Mouse (Mus musculus): ENCODE data around the gene Ubxn1. TPM values are rescaled to one million over a fixed set of nuclear protein-coding genes. Genes with fewer than 3 reads are reported as not detected.

The Ubxn1 gene
- polyA plus RNA-seq (2014; fragmentation: Illumina TruSeq; extraction: RNeasy Lipid Tissue Mini Kit (QIAGEN cat#74804); ENCODE audit: low read depth, low replicate concordance) = 23.5 TPM

DNA sequence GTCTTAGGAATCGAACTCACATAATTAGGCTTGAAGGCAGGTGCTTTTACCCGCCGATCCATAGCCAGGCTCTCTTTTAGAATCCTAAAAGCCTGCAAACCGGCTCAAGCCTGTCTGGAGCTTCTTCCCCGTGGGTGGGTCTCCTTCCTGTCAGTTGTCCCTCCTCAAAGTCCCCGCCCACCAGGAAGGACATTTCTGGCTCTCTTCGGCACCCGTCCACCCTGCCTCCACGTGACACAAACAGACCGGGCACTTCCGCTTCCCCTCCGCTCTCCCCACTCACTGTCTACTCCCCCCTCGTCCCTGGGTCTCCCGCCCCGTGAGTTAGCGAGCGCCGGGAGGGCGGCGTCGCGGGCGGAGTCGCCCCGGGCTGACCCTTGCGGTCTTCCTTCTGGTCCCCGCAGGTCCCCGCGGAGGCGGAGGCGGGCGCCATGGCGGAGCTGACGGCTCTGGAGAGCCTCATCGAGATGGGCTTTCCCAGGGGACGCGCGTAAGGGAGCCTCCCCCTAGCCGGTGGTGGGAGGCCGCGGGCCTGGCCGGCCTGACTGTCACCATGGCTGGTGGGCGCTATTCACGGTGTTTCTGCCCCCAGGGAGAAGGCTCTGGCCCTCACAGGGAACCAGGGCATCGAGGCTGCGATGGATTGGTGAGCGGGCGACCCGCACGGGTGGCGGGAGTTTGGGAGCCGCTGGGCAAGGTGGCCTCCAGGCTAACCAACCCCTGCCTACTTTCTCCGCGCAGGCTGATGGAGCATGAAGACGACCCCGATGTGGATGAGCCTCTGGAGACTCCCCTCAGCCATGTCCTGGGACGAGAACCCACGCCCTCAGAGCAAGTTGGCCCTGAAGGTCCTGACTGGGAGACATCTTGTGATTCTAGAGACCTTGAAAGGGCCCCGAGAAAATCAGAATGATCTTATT is at the start of gene Ubxn1:
Ubxn1 (plus strand) TSS at position 230 of the 920 bp plus-strand sequence.

DNA sequence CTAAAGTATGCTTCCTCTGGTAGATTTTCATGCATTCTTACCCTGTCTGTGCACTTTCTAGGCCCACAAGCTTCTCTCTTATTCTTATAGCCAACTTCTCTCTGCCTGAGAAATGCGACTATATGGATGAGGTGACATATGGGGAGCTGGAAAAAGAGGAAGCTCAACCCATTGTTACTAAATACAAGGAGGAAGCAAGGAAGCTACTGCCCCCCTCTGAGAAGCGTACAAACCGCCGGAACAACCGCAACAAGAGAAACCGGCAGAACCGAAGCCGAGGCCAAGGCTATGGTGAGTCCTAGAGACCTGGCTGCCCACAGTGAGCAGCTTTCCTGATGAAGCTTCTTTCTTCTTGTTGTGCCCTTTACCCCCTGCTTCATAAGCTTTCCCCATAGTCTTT is 41.6 kb upstream of the Ubxn1 start, which contains the start of gene AC129217.1:
AC129217.1 (plus strand) TSS at position 114 of the 400 bp plus-strand sequence.

DNA sequence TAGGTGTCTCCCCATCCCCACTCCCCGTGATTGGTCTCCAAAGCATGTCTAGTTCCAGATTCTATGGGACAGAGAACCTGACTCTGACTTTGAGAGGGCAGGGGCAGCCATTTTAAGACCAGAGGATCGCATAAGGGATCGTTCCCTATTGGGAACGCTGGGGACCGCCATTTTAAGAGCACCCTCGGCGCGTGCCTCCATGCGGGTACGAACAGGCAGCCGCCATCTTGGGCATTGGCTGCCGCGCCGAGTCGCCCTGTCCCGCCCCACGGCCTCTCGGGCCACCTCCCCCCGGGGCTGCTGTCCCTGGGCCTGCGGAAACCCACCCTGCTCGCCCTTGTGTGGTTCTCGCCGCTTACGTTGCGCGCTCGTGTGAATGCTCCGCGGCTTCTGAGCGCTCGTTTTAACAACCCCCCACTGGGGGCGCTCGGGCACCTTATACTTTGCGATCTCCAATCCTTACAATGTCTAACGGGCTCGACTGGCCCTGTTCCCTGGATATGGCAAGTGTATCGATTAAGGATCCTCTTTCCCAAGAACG is 34.0 kb upstream of the Ubxn1 start, which contains the start of gene Bscl2:
Bscl2 (plus strand) TSS at position 217 of the 541 bp plus-strand sequence.

DNA sequence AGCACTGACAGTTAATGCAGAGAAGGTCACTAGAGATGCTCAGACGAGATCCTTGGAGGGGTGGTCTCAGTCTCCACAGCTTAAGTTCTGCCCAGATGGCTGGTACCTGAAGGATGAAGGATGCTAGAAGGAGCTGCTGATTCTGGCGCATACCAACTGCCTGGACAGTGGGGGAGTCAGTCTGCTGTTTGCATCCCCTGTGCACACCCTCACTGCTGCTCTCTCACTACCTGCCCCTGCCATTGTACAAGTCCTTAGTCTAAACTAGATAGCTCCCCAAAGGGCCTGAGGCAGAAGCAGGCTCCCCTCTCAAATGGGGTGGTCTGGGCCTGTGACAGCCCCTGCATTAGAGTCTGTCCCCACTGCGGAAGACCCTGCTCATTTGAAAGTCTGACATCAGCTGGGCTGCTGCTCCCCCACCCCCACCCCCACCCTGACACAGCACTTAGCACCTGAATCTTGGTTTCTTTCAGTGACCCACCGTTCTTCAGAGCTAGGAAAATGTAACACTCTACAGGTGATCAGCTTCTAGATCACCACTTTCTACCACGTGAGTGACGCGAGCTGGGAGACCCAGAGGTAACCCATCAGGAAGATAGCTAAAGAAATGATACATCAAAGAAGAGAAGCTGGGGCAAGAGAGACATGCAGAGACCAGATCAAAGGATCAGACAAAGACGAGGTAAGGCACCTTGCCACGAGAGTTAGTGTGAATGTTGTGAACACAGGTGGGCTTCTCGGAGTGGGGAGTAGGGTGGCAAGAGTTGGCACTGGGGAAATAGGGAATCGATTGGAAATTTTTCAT is 32.0 kb upstream of the Ubxn1 start, which contains the start of gene Gng3:
Gng3 (minus strand) TSS at position 92 of the 805 bp plus-strand sequence.

DNA sequence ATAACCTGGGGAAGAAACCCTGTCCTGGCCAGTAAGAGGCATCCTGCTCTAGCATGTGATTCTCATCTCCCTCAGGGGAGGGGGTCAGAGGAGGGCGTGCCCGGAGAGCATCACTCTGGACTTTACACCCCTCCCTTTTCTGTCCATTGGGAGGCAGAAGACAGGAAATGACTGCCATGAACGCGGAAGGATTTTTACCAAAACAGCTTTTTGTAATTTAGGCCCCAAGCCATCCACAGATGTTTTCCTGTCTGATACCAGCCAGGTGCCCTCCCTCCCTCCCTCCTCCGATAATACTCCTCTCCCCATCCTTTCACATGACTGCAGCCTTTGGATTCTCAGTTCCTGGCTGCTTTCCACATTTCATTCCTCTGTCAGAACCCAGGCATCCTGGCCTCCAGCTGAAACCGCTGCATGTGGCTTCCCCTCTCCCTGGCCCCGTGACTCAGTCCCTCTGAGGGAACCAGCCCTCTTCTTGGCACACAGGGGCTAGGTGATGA is 20.8 kb upstream of the Ubxn1 start, which contains the start of gene Lrrn4cl:
Lrrn4cl (plus strand) TSS at position 367 of the 500 bp plus-strand sequence.

DNA sequence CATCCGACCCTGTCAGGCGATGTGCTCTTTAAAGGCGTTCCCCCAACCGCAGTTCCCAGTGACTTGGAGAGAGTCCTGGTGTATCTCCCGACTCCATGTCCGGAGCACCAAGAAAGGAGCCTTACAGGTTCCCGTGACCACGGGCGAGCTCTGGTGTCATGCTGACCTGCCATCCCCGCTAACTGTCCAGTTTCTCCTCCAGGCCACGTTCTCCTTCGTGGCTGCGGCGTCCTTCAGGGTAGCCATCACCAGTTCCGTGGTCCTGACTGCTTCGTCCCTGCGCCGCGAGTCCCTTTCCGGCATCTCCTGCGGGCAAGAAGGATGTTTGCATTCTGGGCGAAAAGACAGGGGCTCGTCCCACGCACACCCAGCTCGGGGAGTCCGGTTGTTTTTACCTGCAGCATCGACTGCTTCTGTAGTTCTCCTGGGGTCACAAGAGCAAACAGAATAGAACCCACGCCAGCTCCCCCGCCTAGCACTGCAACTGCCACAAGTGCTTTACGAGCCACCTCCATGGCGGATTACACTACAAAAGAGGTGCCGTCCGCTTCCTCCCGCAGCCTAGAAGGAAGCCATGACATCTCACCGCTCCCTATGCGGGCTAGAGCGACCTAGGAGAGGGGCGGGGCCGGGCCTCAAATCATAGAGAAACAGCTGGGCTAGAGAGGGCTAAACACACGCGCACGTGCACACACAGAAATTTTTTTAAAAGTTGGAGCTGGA is 9.2 kb downstream of the Ubxn1 start, which contains the start of gene Uqcc3:
Uqcc3 (minus strand) TSS at position 613 of the 723 bp plus-strand sequence.

DNA sequence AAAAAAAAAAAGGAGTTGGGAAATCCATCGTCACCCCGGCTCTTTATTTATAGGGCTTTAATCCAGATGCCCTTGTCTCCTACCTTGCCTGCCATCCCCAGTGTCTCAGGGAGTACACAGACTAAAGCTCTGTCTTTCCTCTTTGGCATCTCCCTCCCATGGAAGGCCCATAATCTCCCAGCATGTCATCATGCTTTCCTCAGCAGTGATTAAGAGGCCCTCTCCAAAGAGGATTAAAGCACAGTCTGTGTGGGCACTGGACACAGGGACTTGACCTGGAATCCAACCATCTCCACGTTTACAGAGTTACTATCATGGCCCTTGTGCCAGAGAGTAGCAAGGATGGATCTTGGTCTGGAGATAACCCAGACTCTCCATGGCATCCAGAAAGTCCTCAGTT is 12.3 kb downstream of the Ubxn1 start, which contains the start of the genes Lbhd1 and Gm49403:
Lbhd1 (plus strand) TSS at position 117 of the 400 bp plus-strand sequence.
Gm49403 (plus strand) TSS at position 315 of the 400 bp plus-strand sequence.

DNA sequence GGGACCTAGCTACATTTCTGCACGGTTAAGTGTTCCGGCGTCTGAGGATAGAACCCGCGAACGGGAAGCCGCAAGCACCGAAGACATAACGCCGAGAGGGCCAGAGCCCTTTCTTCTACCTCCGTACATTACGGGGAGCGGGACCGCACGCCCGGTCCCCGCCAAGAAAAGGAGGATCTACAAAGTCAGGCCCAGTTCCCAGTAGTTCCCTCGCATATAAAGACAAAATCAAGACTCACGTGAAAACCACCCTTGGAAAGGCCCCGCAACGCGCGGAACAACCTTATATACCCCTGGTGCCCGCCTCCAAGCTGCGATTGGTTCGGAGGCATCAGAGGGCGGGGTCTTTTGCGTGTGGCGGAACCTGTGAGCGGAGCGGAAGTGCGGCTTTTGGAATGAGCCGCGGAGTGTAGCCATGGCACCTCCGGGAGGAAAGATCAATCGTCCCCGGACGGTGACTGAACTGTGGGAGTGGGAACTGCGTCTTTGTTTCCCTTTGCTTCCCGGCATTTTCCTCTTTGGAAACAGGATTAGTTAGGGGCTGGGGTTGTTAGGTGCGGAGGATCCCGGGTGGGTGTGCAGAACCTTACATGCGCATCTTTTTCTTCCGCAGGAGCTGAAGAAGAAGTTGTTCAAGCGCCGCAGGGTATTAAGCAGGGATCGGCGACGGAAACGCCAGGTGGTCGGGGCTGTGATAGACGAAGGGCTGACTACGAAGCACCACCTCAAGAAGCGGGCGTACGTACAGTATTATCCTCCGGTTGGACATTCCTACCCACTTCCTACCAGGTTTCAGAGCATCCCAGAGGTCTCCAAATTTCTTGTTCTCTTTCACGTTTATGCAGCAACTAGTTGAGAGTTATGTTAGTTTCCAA is 17.5 kb downstream of the Ubxn1 start, which contains the start of the genes 1810009A15Rik and Gm49416:
1810009A15Rik (plus strand) TSS at position 343 of the 875 bp plus-strand sequence.
Gm49416 (plus strand) TSS at position 416 of the 875 bp plus-strand sequence.

DNA sequence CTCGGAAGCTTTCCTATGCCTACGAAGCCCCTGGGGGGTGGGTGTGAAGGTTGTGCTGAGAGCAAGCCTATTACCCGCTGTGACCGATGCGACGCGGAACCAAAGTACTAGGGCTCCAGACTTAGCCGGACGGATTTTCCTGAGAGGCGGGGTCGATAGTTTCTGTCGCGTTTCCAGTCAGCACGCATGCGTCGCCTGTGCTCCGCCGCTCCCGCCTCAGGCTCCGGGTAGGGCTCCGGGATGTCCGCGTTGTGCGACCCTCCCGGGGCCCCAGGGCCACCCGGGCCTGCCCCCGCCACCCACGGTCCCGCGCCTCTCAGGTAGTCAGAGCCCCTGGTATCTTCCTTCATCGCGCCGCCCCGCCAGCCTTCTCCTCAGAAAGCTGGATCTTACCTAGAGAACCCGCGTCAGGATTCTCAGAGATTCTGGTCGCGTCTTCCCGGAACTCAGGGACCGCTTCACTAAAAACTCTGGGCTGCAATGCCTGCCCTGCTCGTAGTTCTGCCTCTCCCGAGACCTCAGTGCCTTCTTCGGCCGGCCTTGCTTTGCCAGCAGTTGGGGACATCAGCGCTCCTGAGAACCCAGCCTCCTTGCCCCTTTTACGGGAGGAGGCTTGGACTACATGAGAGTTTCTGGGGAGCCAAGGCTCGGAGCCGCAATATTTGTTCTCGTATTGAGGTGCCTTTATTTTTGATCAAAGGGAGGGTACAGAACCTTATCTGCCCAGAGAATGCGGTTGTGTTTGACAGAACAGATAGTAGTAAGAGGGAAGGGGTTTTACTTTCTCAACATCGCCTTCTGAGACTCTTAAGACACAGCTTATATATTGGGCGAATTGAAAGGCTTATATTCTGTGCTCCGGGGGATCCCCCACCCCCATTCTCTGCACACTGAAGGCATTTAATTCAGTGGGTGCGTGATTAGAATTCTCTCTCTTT is 21.8 kb downstream of the Ubxn1 start, which contains the start of gene Ints5:
Ints5 (plus strand) TSS at position 177 of the 938 bp plus-strand sequence.

DNA sequence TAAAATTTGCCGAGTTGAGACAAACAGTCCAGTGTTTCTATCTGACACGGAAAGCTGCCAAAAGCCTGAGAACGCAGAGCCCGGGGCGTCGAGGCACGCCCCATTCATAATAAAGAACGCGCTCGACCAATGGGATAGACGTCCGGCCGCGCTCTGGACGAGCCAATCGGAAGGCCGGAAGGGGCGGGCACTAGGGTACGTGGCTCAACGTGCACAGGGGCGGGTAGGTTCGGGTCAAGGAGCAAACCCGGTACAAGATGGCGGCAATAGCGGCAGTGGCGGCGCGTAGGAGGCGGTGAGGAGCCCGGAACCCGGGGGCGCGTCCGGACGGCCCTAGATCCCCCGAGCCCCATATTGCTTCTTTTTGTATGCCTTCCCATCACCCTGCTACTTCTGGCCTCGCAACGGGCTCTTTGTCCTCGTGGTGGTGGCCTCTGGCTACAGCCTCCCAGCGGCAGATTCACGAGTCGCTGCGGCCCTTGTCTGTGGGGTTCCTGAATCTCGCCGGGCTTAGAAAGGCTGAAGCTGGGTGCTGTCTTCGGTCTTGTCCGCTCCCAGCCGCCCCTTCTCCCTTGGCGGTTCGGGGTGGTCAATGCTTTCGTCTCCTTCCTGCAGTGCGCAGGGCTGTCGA is 26.7 kb downstream of the Ubxn1 start, which contains the start of gene Ganab:
Ganab (plus strand) TSS at position 207 of the 631 bp plus-strand sequence.

DNA sequence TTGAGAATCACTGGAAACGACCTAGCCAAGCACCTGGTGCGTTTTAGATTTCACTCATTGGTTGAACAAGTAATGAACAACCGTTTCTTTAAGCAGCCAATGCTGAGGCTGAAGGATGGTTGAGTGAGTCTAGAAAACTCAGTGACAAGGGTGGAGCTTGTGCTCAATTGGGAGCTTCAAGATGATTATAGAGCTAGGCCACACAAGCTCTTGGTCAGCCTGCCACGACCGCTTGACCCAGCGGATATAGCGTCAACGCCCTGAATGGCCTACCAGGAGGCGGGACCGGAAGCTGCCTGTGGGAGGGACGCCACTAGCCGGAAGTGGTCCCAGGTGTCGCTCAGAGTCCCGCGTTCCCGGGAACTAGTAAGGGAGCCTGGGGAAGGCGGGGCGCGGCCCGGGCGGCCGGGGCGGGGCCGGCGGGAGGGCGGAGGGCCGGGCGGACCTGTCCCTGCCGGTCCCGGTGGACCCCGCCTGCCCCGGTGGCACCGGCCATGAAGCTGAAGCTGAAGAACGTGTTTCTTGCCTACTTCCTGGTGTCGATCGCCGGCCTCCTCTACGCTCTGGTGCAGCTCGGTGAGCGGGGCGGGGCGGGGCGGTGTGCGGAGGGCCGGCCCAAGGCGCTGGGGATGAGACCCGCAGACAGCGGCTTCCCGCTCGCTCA is 48.9 kb downstream of the Ubxn1 start, which contains the start of gene B3gat3:
B3gat3 (plus strand) TSS at position 302 of the 664 bp plus-strand sequence.

Other genes starting within 250 kb of the Ubxn1 start
- not detected for gene Chrm1, start 207.7 kb upstream of the Ubxn1 start, polyA plus RNA-seq (2014; fragmentation: Illumina TruSeq; extraction: RNeasy Lipid Tissue Mini Kit (QIAGEN cat#74804); ENCODE audit: low read depth, low replicate concordance)
- gene Slc3a2, start 148.1 kb upstream of the Ubxn1 start, polyA plus RNA-seq (2014; fragmentation: Illumina TruSeq; extraction: RNeasy Lipid Tissue Mini Kit (QIAGEN cat#74804); ENCODE audit: low read depth, low replicate concordance) = 109 TPM
- 12.8 TPM for gene Wdr74, start 135.7 kb upstream of the Ubxn1 start, polyA plus RNA-seq (2014; fragmentation: Illumina TruSeq; extraction: RNeasy Lipid Tissue Mini Kit (QIAGEN cat#74804); ENCODE audit: low read depth, low replicate concordance)
- gene 1700092M07Rik, start 130.8 kb upstream of the Ubxn1 start, polyA plus RNA-seq (2014; fragmentation: Illumina TruSeq; extraction: RNeasy Lipid Tissue Mini Kit (QIAGEN cat#74804); ENCODE audit: low read depth, low replicate concordance) = 11.7 TPM
- gene Stx5a, start 130.1 kb upstream of the Ubxn1 start, polyA plus RNA-seq (2014; fragmentation: Illumina TruSeq; extraction: RNeasy Lipid Tissue Mini Kit (QIAGEN cat#74804); ENCODE audit: low read depth, low replicate concordance) = 48.6 TPM
- gene Nxf1, start 114.4 kb upstream of the Ubxn1 start, polyA plus RNA-seq (2014; fragmentation: Illumina TruSeq; extraction: RNeasy Lipid Tissue Mini Kit (QIAGEN cat#74804); ENCODE audit: low read depth, low replicate concordance) = 182 TPM
- gene Tmem223, start 100.5 kb upstream of the Ubxn1 start, polyA plus RNA-seq (2014; fragmentation: Illumina TruSeq; extraction: RNeasy Lipid Tissue Mini Kit (QIAGEN cat#74804); ENCODE audit: low read depth, low replicate concordance) = 4.5 TPM
- gene Tmem179b, start 97.0 kb upstream of the Ubxn1 start, polyA plus RNA-seq (2014; fragmentation: Illumina TruSeq; extraction: RNeasy Lipid Tissue Mini Kit (QIAGEN cat#74804); ENCODE audit: low read depth, low replicate concordance) = 14.4 TPM
- gene Taf6l, start 85.1 kb upstream of the Ubxn1 start, polyA plus RNA-seq (2014; fragmentation: Illumina TruSeq; extraction: RNeasy Lipid Tissue Mini Kit (QIAGEN cat#74804); ENCODE audit: low read depth, low replicate concordance) = 3.2 TPM
- gene Polr2g, start 72.9 kb upstream of the Ubxn1 start, polyA plus RNA-seq (2014; fragmentation: Illumina TruSeq; extraction: RNeasy Lipid Tissue Mini Kit (QIAGEN cat#74804); ENCODE audit: low read depth, low replicate concordance) = 51.5 TPM
- gene Zbtb3, start 68.9 kb upstream of the Ubxn1 start, polyA plus RNA-seq (2014; fragmentation: Illumina TruSeq; extraction: RNeasy Lipid Tissue Mini Kit (QIAGEN cat#74804); ENCODE audit: low read depth, low replicate concordance) = 5.3 TPM
- 14.5 TPM for gene Ttc9c, start 52.2 kb upstream of the Ubxn1 start, polyA plus RNA-seq (2014; fragmentation: Illumina TruSeq; extraction: RNeasy Lipid Tissue Mini Kit (QIAGEN cat#74804); ENCODE audit: low read depth, low replicate concordance)
- 45.8 TPM for gene Hnrnpul2, start 51.5 kb upstream of the Ubxn1 start, polyA plus RNA-seq (2014; fragmentation: Illumina TruSeq; extraction: RNeasy Lipid Tissue Mini Kit (QIAGEN cat#74804); ENCODE audit: low read depth, low replicate concordance)
- 0.76 TPM for gene AC129217.1, start 41.7 kb upstream of the Ubxn1 start, polyA plus RNA-seq (2014; fragmentation: Illumina TruSeq; extraction: RNeasy Lipid Tissue Mini Kit (QIAGEN cat#74804); ENCODE audit: low read depth, low replicate concordance)
- 360 TPM for gene Bscl2, start 34.0 kb upstream of the Ubxn1 start, polyA plus RNA-seq (2014; fragmentation: Illumina TruSeq; extraction: RNeasy Lipid Tissue Mini Kit (QIAGEN cat#74804); ENCODE audit: low read depth, low replicate concordance)
- 0.53 TPM for gene Gng3, start 32.3 kb upstream of the Ubxn1 start, polyA plus RNA-seq (2014; fragmentation: Illumina TruSeq; extraction: RNeasy Lipid Tissue Mini Kit (QIAGEN cat#74804); ENCODE audit: low read depth, low replicate concordance)
- 0.56 TPM for gene Lrrn4cl, start 20.7 kb upstream of the Ubxn1 start, polyA plus RNA-seq (2014; fragmentation: Illumina TruSeq; extraction: RNeasy Lipid Tissue Mini Kit (QIAGEN cat#74804); ENCODE audit: low read depth, low replicate concordance)
- 2.4 TPM for gene Uqcc3, start 9.4 kb downstream of the Ubxn1 start, polyA plus RNA-seq (2014; fragmentation: Illumina TruSeq; extraction: RNeasy Lipid Tissue Mini Kit (QIAGEN cat#74804); ENCODE audit: low read depth, low replicate concordance)
- gene Lbhd1, start 12.2 kb downstream of the Ubxn1 start, polyA plus RNA-seq (2014; fragmentation: Illumina TruSeq; extraction: RNeasy Lipid Tissue Mini Kit (QIAGEN cat#74804); ENCODE audit: low read depth, low replicate concordance) = 107 TPM
- not detected for gene Gm49403, start 12.4 kb downstream of the Ubxn1 start, polyA plus RNA-seq (2014; fragmentation: Illumina TruSeq; extraction: RNeasy Lipid Tissue Mini Kit (QIAGEN cat#74804); ENCODE audit: low read depth, low replicate concordance)
- 35.7 TPM for gene 1810009A15Rik, start 17.4 kb downstream of the Ubxn1 start, polyA plus RNA-seq (2014; fragmentation: Illumina TruSeq; extraction: RNeasy Lipid Tissue Mini Kit (QIAGEN cat#74804); ENCODE audit: low read depth, low replicate concordance)
- not detected for gene Gm49416, start 17.4 kb downstream of the Ubxn1 start, polyA plus RNA-seq (2014; fragmentation: Illumina TruSeq; extraction: RNeasy Lipid Tissue Mini Kit (QIAGEN cat#74804); ENCODE audit: low read depth, low replicate concordance)
- 0.32 TPM for gene Ints5, start 21.5 kb downstream of the Ubxn1 start, polyA plus RNA-seq (2014; fragmentation: Illumina TruSeq; extraction: RNeasy Lipid Tissue Mini Kit (QIAGEN cat#74804); ENCODE audit: low read depth, low replicate concordance)
- gene Ganab, start 26.6 kb downstream of the Ubxn1 start, polyA plus RNA-seq (2014; fragmentation: Illumina TruSeq; extraction: RNeasy Lipid Tissue Mini Kit (QIAGEN cat#74804); ENCODE audit: low read depth, low replicate concordance) = 30.6 TPM
- gene B3gat3, start 48.9 kb downstream of the Ubxn1 start, polyA plus RNA-seq (2014; fragmentation: Illumina TruSeq; extraction: RNeasy Lipid Tissue Mini Kit (QIAGEN cat#74804); ENCODE audit: low read depth, low replicate concordance) = 2.5 TPM
- 1.2 TPM for gene Rom1, start 57.9 kb downstream of the Ubxn1 start, polyA plus RNA-seq (2014; fragmentation: Illumina TruSeq; extraction: RNeasy Lipid Tissue Mini Kit (QIAGEN cat#74804); ENCODE audit: low read depth, low replicate concordance)
- gene Eml3, start 58.1 kb downstream of the Ubxn1 start, polyA plus RNA-seq (2014; fragmentation: Illumina TruSeq; extraction: RNeasy Lipid Tissue Mini Kit (QIAGEN cat#74804); ENCODE audit: low read depth, low replicate concordance) = 0.77 TPM
- 44.3 TPM for gene Mta2, start 70.4 kb downstream of the Ubxn1 start, polyA plus RNA-seq (2014; fragmentation: Illumina TruSeq; extraction: RNeasy Lipid Tissue Mini Kit (QIAGEN cat#74804); ENCODE audit: low read depth, low replicate concordance)
- gene Tut1, start 82.4 kb downstream of the Ubxn1 start, polyA plus RNA-seq (2014; fragmentation: Illumina TruSeq; extraction: RNeasy Lipid Tissue Mini Kit (QIAGEN cat#74804); ENCODE audit: low read depth, low replicate concordance) = 7.6 TPM
- 146 TPM for gene Eef1g, start 95.5 kb downstream of the Ubxn1 start, polyA plus RNA-seq (2014; fragmentation: Illumina TruSeq; extraction: RNeasy Lipid Tissue Mini Kit (QIAGEN cat#74804); ENCODE audit: low read depth, low replicate concordance)
- gene Ahnak, start 117.8 kb downstream of the Ubxn1 start, polyA plus RNA-seq (2014; fragmentation: Illumina TruSeq; extraction: RNeasy Lipid Tissue Mini Kit (QIAGEN cat#74804); ENCODE audit: low read depth, low replicate concordance) = 4.2 TPM
- gene Scgb1a1, start 216.5 kb downstream of the Ubxn1 start, polyA plus RNA-seq (2014; fragmentation: Illumina TruSeq; extraction: RNeasy Lipid Tissue Mini Kit (QIAGEN cat#74804); ENCODE audit: low read depth, low replicate concordance) = not detected